Mouse (Mus musculus) heart, postnatal 0 days (tissue): Measurements from ENCODE around the gene Tgfb2. TPM values are rescaled to one million over a fixed set of nuclear protein-coding genes. Genes with fewer than 3 reads are reported as not detected.

Experiments used
- ATAC-seq: fragments of 200-750 bp; cut with Nextera tagmentation; 2 replicates; pipeline ENCODE4 v1.8.0; 2017; ENCODE audit warnings: low read depth, moderate number of reproducible peaks, moderate library complexity; ENCODE audit not compliant: insufficient read depth
- DNase-seq: peaks from one replicate; pipeline ENCODE4 v3.0.0-alpha.2; 2016; ENCODE audit warnings: low spot score
- H3K27ac ChIP-seq: fragments of 300-500 bp; sonication (generic); 2 replicates; pipeline ENCODE4 v1.5.1; 2014; ENCODE audit warnings: low read depth, mild to moderate bottlenecking
- H3K27me3 ChIP-seq: fragments of 300-500 bp; sonication (generic); 2 replicates; pipeline ENCODE4 v1.6.1; 2014; ENCODE audit warnings: low read length, mixed read lengths; ENCODE audit not compliant: control insufficient read depth, insufficient read depth
- H3K36me3 ChIP-seq: fragments of 300-500 bp; sonication (generic); replicated peaks from 2 replicates; pipeline ENCODE4 v1.6.1; 2014; ENCODE audit warnings: low read length, mixed read lengths; ENCODE audit not compliant: control insufficient read depth, insufficient read depth
- H3K4me1 ChIP-seq: fragments of 300-500 bp; sonication (generic); 2 replicates; pipeline ENCODE4 v1.6.1; 2014; ENCODE audit warnings: antibody characterized with exemption; ENCODE audit not compliant: control insufficient read depth, insufficient read depth
- H3K4me2 ChIP-seq: fragments of 300-500 bp; sonication (generic); 2 replicates; pipeline ENCODE4 v1.6.1; 2014; ENCODE audit warnings: low read depth, mild to moderate bottlenecking, low read length, moderate library complexity
- H3K4me3 ChIP-seq: fragments of 300-500 bp; sonication (generic); 2 replicates; pipeline ENCODE4 v1.5.1; 2014; ENCODE audit warnings: low read depth, low read length
- H3K9ac ChIP-seq: fragments of 300-500 bp; sonication (generic); replicated peaks from 2 replicates; pipeline ENCODE4 v1.6.1; 2014; ENCODE audit warnings: low read depth, low read length, mixed read lengths
- H3K9me3 ChIP-seq: fragments of 300-500 bp; sonication (generic); replicated peaks from 2 replicates; pipeline ENCODE4 v1.6.1; 2016; ENCODE audit warnings: low read length; ENCODE audit not compliant: control insufficient read depth
- CTCF ChIP-seq: IDR thresholded peaks from 2 replicates; pipeline ENCODE4 v1.5.1; 2016; ENCODE audit warnings: antibody characterized with exemption, control low read depth, low read depth
- EP300 ChIP-seq: IDR thresholded peaks from 2 replicates; pipeline ENCODE4 v1.6.1; 2016; ENCODE audit warnings: antibody characterized with exemption, low read depth
- WGBS: fragments of 180-500 bp; shearing (Covaris S2); extraction: QIAGEN DNeasy Blood & Tissue Kit; methylation state at CpG from one replicate; pipeline ENCODE4 v1.1.7; 2014; 5-methylcytosine and 5-hydroxymethylcytosine counted together
- polyA plus RNA-seq: library from polyadenylated mRNA; unstranded; fragments of >200 nt; fragmentation: Nextera tagmentation; extraction: Ambion mirVana; gene quantifications from 2 replicates; pipeline ENCODE4 v1.2.1, GENCODE M21; 2015
- total RNA-seq: library from RNA; depleted of rRNA; stranded (reverse); fragments of >200 nt; gene quantifications from 2 replicates; pipeline ENCODE4 v1.2.3, GENCODE M21; 2014; ENCODE audit warnings: low replicate concordance

Gene Tgfb2
- total and polyA plus RNA-seq, 2 experiments from 2014 or later, result 17.7 to 19.9 TPM

GRCm38 (mm10) chr1:186719708-186720107 is 13.9 kb upstream of the Tgfb2 start:
- DNase-seq (no peak), ATAC-seq (no peak)
- H3K27me3 ChIP-seq, result no peaks in the 10 kb centered on the region
- H3K4me3 ChIP-seq, result no peak overlapping the region
- 91% methylated on average over 9 of the region's 9 CpGs for WGBS
- peaks cover 22% of the 10 kb centered on the region for H3K36me3 ChIP-seq
- H3K9me3 ChIP-seq, result no peaks in the 10 kb centered on the region
- no peak overlapping the region for H3K27ac ChIP-seq
- TF ChIP-seq CTCF (peak; percentile 6; the same call in 1 of the 2 replicates), EP300 (no peak)
- H3K4me2 ChIP-seq, result no peak overlapping the region
- no peaks in the 10 kb centered on the region for H3K4me1 ChIP-seq
- no peak overlapping the region for H3K9ac ChIP-seq

GRCm38 (mm10) chr1:186718881-186719280 is 13.1 kb upstream of the Tgfb2 start:
- Histone ChIP-seq H3K9me3 (no peaks in the 10 kb centered on the region), H3K27ac (no peak overlapping the region), H3K9ac (no peak overlapping the region), H3K4me1 (no peaks in the 10 kb centered on the region), H3K36me3 (peaks cover 22% of the 10 kb centered on the region), H3K4me2 (no peak overlapping the region), H3K4me3 (no peak overlapping the region), H3K27me3 (no peaks in the 10 kb centered on the region)
- DNase-seq (no peak), ATAC-seq (no peak; the same call in 1 of the 2 replicates)
- TF ChIP-seq CTCF, result no peak
- no peak for TF ChIP-seq EP300
- WGBS, result 61% methylated on average over 5 of the region's 5 CpGs

GRCm38 (mm10) chr1:186714980-186715896 is 9.4 kb upstream of the Tgfb2 start:
- WGBS, result 81% methylated on average over 17 of the region's 17 CpGs
- Histone ChIP-seq H3K36me3 (peaks cover 14% of the 10 kb centered on the region), H3K4me2 (no peak overlapping the region), H3K4me3 (no peak overlapping the region), H3K9ac (no peak overlapping the region), H3K27ac (no peak overlapping the region), H3K4me1 (no peaks in the 10 kb centered on the region), H3K27me3 (no peaks in the 10 kb centered on the region), H3K9me3 (no peaks in the 10 kb centered on the region)
- DNase-seq (no peak), ATAC-seq (no peak)
- TF ChIP-seq EP300, result no peak
- no peak for TF ChIP-seq CTCF

GRCm38 (mm10) chr1:186714215-186714614 is 8.4 kb upstream of the Tgfb2 start:
- H3K9ac ChIP-seq, result no peak overlapping the region
- no peaks in the 10 kb centered on the region for H3K4me1 ChIP-seq
- no peak overlapping the region for H3K4me2 ChIP-seq
- H3K27me3 ChIP-seq, result no peaks in the 10 kb centered on the region
- H3K36me3 ChIP-seq, result peaks cover 7% of the 10 kb centered on the region; the same call in 1 of the 2 replicates
- 88% methylated on average over 4 of the region's 4 CpGs for WGBS
- TF ChIP-seq CTCF (no peak), EP300 (no peak)
- H3K9me3 ChIP-seq, result no peaks in the 10 kb centered on the region
- H3K27ac ChIP-seq, result no peak overlapping the region
- H3K4me3 ChIP-seq, result no peak overlapping the region
- no peak for ATAC-seq
- no peak for DNase-seq

- Histone ChIP-seq H3K4me1 (no peaks in the 10 kb centered on the region), H3K36me3 (peaks cover under 1% of the 10 kb centered on the region; the same call in 1 of the 2 replicates), H3K9me3 (no peaks in the 10 kb centered on the region), H3K4me3 (no peak overlapping the region), H3K27ac (no peak overlapping the region), H3K9ac (no peak overlapping the region), H3K27me3 (no peaks in the 10 kb centered on the region), H3K4me2 (no peak overlapping the region)
- peak; percentile 36 for DNase-seq
- ATAC-seq, result no peak
- 0% methylated on average over 3 of the region's 3 CpGs for WGBS
- TF ChIP-seq EP300 (no peak), CTCF (peak; percentile 76)
Measured at GRCm38 (mm10) chr1:186712802-186713471, 7.1 kb upstream of the Tgfb2 start.
